Mouse (Mus musculus): ENCODE measurements around the gene Piwil4. TPM values are rescaled to one million over a fixed set of nuclear protein-coding genes. Genes with fewer than 3 reads are reported as not detected.

Gene Piwil4
- polyA plus RNA-seq, 1 experiment = not detected

DNA sequence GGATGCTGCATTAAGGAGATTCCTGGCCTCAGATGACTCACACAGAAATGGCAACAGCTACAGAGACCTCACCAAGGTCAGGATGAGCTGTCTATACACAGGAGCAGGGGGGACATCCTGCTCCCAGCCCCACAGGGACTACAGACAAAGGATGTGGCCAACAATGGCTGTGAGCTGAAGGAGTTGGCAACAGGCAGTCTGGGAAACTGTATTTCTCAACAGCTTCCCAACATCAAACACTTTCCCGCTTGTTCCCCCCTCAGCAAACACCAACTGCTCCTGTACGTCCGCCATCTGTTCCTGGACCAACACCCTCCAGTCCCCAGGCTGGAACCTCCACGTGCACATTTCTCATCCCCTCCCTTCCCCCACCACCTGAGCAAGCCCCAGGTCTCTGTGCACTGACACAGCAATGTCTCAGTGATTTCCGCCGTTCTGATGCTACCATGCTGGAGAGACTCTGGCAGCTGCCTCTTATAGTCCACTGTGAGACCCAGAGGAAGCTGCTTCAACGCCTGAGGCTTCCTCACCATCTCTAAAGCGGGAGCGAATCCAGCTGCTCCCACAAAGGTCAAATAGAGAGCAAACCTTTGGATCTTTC, 9.5 kb downstream of the Piwil4 start:
- TF ChIP-seq CTCF (IDR thresholded peaks at IDR 0.05; ENCODE audit: extremely low read depth, insufficient read depth, low read length) (no peak), POLR2A (IDR thresholded peaks at IDR 0.05; ENCODE audit: extremely low read depth, insufficient read depth, low read length) (no peak)
- Histone ChIP-seq H3K27ac (ENCODE audit: insufficient read depth, low read length) (no peak overlapping the region), H3K4me3 (ENCODE audit: insufficient read depth, low read length) (no peak overlapping the region), H3K4me1 (ENCODE audit: control insufficient read depth, insufficient read depth, low read length) (no peaks in the 10 kb centered on the region)

DNA sequence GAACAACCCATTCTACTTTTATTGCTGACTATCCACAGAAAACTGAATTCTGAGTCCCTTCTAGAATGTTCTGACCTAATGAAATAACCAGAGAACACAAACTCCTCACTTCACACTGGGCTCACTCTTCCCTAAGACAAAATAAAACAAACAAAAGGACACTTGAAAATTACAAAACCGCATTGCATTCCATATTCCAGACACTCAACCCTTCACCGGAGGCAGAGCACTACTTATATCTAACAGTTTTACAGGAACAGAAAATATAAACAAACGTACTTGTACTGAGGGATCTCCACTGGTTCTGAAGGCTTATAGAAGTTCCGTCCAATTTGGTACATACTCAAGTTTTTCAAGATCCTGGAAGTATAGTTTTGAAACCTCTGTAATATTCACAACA, 12.2 kb downstream of the Piwil4 start:
- TF ChIP-seq POLR2A (IDR thresholded peaks at IDR 0.05; ENCODE audit: extremely low read depth, insufficient read depth, low read length) (no peak), CTCF (IDR thresholded peaks at IDR 0.05; ENCODE audit: extremely low read depth, insufficient read depth, low read length) (no peak)
- Histone ChIP-seq H3K4me3 (ENCODE audit: insufficient read depth, low read length) (no peak overlapping the region), H3K4me1 (ENCODE audit: control insufficient read depth, insufficient read depth, low read length) (no peaks in the 10 kb centered on the region), H3K27ac (ENCODE audit: insufficient read depth, low read length) (no peak overlapping the region)

DNA sequence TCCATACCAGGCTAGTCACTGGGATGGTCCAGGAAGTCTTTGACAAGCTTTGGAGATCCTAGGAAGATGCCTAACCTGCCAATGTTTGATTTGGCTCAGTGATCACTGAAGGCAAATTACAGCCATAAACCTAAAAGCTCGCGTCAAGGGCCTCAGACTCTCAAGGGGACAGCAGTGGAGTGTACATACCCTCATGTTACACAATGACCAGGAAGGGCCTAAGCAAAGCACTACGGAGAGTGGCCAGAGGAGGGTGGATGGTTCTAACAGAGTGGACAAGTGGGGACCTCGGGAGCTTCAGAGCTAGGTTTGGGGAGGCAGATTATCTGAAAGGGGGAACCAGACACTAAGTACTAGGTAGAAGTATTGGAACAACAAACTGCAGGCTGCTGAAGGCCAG, 13.9 kb downstream of the Piwil4 start:
- Histone ChIP-seq H3K4me3 (ENCODE audit: insufficient read depth, low read length) (no peak overlapping the region), H3K27ac (ENCODE audit: insufficient read depth, low read length) (no peak overlapping the region), H3K4me1 (ENCODE audit: control insufficient read depth, insufficient read depth, low read length) (no peaks in the 10 kb centered on the region)
- TF ChIP-seq POLR2A (IDR thresholded peaks at IDR 0.05; ENCODE audit: extremely low read depth, insufficient read depth, low read length) (no peak), CTCF (IDR thresholded peaks at IDR 0.05; ENCODE audit: extremely low read depth, insufficient read depth, low read length) (no peak)

- TF ChIP-seq CTCF (IDR thresholded peaks at IDR 0.05; ENCODE audit: extremely low read depth, insufficient read depth, low read length) (no peak), POLR2A (IDR thresholded peaks at IDR 0.05; ENCODE audit: extremely low read depth, insufficient read depth, low read length) (no peak)
- no peak overlapping the region for H3K4me3 ChIP-seq (ENCODE audit: insufficient read depth, low read length)
- H3K4me1 ChIP-seq (ENCODE audit: control insufficient read depth, insufficient read depth, low read length) = no peaks in the 10 kb centered on the region
- no peak overlapping the region for H3K27ac ChIP-seq (ENCODE audit: insufficient read depth, low read length)
Observed at GRCm38 (mm10) chr9:14726005-14726404, 14.5 kb downstream of the Piwil4 start.

- H3K4me3 ChIP-seq (ENCODE audit: insufficient read depth, low read length) = no peak overlapping the region
- no peak overlapping the region for H3K27ac ChIP-seq (ENCODE audit: insufficient read depth, low read length)
- no peaks in the 10 kb centered on the region for H3K4me1 ChIP-seq (ENCODE audit: control insufficient read depth, insufficient read depth, low read length)
- TF ChIP-seq POLR2A (IDR thresholded peaks at IDR 0.05; ENCODE audit: extremely low read depth, insufficient read depth, low read length) = no peak
- no peak for TF ChIP-seq CTCF (IDR thresholded peaks at IDR 0.05; ENCODE audit: extremely low read depth, insufficient read depth, low read length)
Observed at GRCm38 (mm10) chr9:14724755-14725420, 15.6 kb downstream of the Piwil4 start.

DNA sequence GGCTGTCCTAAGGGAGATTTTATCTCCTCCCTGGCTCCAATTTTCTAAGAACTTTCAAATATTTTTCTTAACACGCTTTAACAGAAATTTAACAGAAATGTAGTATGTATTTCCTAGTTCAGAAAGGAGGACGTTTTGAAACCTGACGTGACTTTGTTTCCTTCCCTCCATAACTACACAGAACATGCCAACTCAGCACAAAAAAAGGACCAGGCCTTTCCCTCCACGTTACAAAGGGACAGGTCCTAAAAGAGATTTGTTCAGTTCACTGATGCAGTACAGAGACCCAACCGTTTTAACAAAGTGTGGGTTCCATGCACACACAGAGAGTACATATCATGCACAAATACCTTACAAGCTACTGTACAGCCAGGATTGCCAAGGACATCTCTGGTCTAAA, 18.9 kb downstream of the Piwil4 start:
- no peak overlapping the region for H3K27ac ChIP-seq (ENCODE audit: insufficient read depth, low read length)
- H3K4me1 ChIP-seq (ENCODE audit: control insufficient read depth, insufficient read depth, low read length) = peaks cover 1% of the 10 kb centered on the region; the same call in 1 of the 2 replicates
- no peak overlapping the region for H3K4me3 ChIP-seq (ENCODE audit: insufficient read depth, low read length)
- TF ChIP-seq CTCF (IDR thresholded peaks at IDR 0.05; ENCODE audit: extremely low read depth, insufficient read depth, low read length) = no peak
- TF ChIP-seq POLR2A (IDR thresholded peaks at IDR 0.05; ENCODE audit: extremely low read depth, insufficient read depth, low read length) = no peak

- no peak overlapping the region for H3K4me3 ChIP-seq (ENCODE audit: insufficient read depth, low read length)
- H3K27ac ChIP-seq (ENCODE audit: insufficient read depth, low read length) = no peak overlapping the region
- H3K4me1 ChIP-seq (ENCODE audit: control insufficient read depth, insufficient read depth, low read length) = peaks cover 1% of the 10 kb centered on the region; the same call in 1 of the 2 replicates
- TF ChIP-seq CTCF (IDR thresholded peaks at IDR 0.05; ENCODE audit: extremely low read depth, insufficient read depth, low read length) = no peak
- TF ChIP-seq POLR2A (IDR thresholded peaks at IDR 0.05; ENCODE audit: extremely low read depth, insufficient read depth, low read length) = no peak
Observed at GRCm38 (mm10) chr9:14720384-14720783, 20.1 kb downstream of the Piwil4 start.

DNA sequence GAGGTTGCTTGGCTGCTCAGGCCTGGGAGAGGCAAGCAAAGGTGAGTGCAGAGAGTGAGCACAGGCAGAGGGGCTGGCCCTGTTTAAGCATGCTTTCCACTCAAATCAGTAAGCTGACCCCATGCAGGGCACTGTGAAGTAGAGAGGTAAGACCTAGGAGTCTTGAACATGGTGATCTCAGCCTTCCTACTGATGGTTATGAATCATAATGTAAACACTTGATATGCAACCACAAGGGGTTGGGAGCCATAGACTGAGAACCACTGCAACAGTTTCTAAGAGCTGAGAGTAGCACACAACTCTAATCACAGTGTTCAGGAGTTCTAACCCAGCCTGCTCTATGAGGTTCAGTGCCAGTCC, 22.2 kb downstream of the Piwil4 start:
- peaks cover 1% of the 10 kb centered on the region; the same call in 1 of the 2 replicates for H3K4me1 ChIP-seq (ENCODE audit: control insufficient read depth, insufficient read depth, low read length)
- no peak overlapping the region for H3K27ac ChIP-seq (ENCODE audit: insufficient read depth, low read length)
- no peak overlapping the region for H3K4me3 ChIP-seq (ENCODE audit: insufficient read depth, low read length)
- TF ChIP-seq POLR2A (IDR thresholded peaks at IDR 0.05; ENCODE audit: extremely low read depth, insufficient read depth, low read length) = no peak
- no peak for TF ChIP-seq CTCF (IDR thresholded peaks at IDR 0.05; ENCODE audit: extremely low read depth, insufficient read depth, low read length)

GRCm38 (mm10) chr9:14717689-14718331, 22.7 kb downstream of the Piwil4 start:
- TF ChIP-seq POLR2A (IDR thresholded peaks at IDR 0.05; ENCODE audit: extremely low read depth, insufficient read depth, low read length) (no peak), CTCF (IDR thresholded peaks at IDR 0.05; ENCODE audit: extremely low read depth, insufficient read depth, low read length) (no peak)
- H3K27ac ChIP-seq (ENCODE audit: insufficient read depth, low read length) = no peak overlapping the region
- peaks cover 1% of the 10 kb centered on the region; the same call in 1 of the 2 replicates for H3K4me1 ChIP-seq (ENCODE audit: control insufficient read depth, insufficient read depth, low read length)
- H3K4me3 ChIP-seq (ENCODE audit: insufficient read depth, low read length) = no peak overlapping the region

- no peak for TF ChIP-seq CTCF (IDR thresholded peaks at IDR 0.05; ENCODE audit: extremely low read depth, insufficient read depth, low read length)
- no peak for TF ChIP-seq POLR2A (IDR thresholded peaks at IDR 0.05; ENCODE audit: extremely low read depth, insufficient read depth, low read length)
- Histone ChIP-seq H3K4me3 (ENCODE audit: insufficient read depth, low read length) (no peak overlapping the region), H3K27ac (ENCODE audit: insufficient read depth, low read length) (no peak overlapping the region), H3K4me1 (ENCODE audit: control insufficient read depth, insufficient read depth, low read length) (peaks cover 1% of the 10 kb centered on the region; the same call in 1 of the 2 replicates)
Observed at GRCm38 (mm10) chr9:14715258-14715657, 25.3 kb downstream of the Piwil4 start.

Measured in cortical plate, adult 2 months (tissue).